Mouse (Mus musculus): Measurements from ENCODE around the gene Slc6a1.

Slc6a1 gene

DNA sequence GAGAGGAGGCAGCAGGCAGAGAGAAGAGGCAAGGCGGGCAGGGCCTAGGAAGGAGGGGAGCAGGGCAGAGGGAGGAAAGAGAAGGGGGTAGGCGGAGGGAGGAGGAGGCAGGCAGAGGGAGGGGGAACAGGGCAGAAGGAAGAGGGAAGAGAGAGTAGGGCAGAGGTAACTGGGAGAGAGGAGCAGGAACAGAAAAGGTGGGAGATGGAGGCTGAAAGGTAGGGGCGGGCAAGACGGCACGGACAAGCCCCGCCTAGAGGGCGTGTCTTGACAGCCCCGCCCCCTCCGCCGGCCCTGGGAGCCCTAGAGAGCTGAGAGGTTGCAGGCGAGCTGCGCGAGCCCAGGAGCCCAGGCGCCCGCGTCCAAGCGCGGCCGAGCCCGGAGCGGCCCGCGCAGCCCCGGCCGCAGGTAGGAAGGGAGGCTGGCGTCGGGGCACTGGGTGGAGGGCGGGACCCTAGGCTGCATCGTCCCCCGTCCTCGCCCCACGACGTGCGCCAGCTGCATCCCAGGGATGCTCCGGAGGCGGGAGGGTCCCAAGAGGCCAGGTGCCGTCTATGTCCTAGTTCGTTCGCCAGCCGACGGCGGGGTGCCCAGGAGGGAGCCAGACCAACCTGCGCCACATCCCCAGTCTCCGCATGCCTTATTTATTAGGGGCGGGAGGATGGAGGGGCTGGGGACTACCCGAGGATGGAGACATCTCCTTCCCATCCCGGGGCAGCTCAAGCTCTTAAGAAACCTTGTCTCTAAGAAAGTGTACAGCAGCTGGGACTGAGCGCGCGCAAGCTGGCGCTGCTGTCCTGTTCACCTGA, at the start of gene Slc6a1:
TSS of gene Slc6a1 (plus strand) at position 167 of the 809 bp plus-strand sequence.
- DNase-seq (ENCODE audit: low spot score in 2 of 2) = peak; percentile 20 to 38

DNA sequence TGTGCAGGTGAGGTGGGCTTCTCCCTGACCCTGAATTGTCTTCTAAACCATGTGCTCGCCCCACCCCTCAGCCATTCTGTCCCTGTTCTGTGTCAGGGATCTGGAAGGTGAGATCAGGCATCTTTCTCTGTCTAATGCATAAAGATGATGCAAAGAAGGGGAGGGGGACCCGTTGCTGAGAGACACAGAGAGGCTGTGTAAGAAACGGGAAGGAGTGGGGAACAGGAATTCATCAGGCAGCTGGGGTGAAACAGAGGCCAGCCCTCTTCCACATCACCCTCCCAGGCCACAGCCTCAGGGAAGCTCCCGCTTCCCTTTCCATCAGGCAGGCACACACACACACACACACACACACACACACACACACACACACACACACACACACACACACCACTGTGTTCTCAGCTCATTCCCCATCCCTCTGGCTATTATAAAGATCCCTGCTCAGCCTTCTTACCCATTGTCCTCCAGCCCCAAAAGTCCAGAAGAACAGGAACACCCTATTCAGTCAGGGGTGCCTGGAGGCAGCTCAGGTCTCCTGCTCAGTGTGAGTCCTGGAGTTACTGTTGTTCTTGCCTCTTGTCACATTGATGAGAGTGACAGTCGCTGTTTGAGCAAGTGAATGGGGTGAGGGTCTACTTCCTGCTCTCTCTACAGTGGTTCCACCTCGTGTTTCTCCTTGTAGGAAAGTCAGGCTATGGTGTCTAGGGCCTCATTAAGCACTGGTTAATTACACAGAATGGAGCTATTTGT, 43.4 kb upstream of the Slc6a1 start:
- DNase-seq (ENCODE audit: low spot score in 2 of 2) = no peak

DNA sequence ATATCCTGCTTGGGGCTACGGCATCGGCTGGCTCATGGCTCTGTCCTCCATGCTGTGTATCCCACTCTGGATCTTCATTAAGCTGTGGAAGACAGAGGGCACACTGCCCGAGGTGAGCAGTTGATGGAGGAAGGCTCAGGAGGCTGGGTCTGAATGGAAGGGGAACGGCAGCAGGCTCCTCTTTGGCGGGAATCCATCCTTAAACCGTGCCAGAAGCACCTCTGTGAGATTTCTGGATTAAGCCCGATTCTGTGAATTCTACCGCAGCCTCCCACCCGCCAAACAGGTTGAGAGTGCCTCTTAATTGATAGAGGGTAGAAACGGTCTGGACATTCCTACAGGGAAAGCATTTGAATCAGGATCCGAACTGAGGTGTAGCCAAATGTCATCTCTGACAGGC, 36.8 kb upstream of the Slc6a1 start:
- DNase-seq (ENCODE audit: low spot score in 2 of 2) = no peak

DNA sequence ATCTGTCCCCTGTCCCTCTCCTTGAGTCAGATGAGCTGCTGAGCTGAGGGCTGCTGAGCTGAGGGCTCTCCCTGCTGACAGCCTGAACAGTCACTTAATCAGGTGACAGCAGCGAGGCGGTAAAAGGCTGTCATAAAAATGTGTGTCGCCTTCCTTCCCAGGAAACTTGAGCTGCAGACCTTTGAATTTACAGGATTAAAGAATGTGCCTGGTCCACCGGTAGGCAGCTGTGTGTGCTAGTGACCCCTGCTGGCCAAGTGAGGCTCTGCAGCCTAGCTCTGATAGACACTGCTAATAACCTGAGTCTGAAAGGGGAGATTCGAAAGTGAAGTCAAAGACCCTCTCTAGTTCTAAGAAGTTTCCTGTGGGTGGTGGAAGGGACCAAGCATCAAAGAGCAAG, 32.1 kb upstream of the Slc6a1 start:
- peak; percentile 26 to 50 for DNase-seq (ENCODE audit: low spot score in 2 of 2)

DNA sequence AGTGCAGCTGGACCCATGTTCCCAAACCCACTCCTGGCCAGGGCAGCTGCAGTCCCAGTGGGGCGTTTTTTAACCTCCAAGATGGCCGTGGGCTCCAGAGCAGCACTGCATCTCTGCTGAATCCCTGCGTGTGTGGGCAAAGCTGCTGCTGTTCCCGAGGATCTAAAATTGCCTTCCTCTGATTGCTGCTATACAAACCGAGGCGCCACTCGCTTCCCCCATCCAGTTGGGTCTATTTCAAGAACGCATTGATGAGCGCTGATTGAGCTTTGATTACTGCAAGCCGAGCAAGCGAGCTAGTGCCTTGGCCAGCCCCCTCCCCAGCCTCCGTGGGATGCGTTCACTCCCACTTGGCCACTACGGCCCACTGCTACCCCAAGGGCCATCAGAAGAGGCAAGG, 27.5 kb upstream of the Slc6a1 start:
- no peak for DNase-seq (ENCODE audit: low spot score in 2 of 2)

DNA sequence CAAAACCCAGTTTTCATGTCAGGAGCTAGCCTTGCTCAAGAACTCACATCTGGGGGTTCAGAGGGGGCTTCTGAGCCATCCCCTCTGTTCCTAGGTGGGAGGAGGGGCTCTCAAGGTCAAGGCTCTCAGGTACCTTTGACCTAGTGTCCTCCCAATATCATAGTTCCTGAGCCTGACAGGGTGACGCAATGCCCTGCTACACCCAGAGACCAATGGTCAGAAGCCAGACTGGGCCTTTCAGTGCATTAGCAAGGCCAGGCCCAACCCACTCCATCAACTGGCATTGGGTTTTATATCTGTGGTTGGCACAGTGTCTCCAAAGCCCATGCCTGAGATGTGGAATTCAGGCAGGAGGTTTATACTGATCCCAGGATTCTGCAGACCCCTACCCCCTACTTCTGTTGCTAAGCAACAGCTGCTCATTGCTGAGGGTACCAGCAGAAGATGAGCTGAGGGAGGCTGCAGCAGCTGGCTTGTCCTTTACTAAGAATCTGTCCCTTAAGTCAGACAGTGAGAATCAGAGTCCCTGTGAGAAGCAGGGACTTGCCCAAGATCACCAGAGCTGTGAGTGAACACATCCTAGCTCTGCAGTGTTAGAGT, 24.6 kb upstream of the Slc6a1 start:
- no peak for DNase-seq (ENCODE audit: low spot score in 2 of 2)

DNA sequence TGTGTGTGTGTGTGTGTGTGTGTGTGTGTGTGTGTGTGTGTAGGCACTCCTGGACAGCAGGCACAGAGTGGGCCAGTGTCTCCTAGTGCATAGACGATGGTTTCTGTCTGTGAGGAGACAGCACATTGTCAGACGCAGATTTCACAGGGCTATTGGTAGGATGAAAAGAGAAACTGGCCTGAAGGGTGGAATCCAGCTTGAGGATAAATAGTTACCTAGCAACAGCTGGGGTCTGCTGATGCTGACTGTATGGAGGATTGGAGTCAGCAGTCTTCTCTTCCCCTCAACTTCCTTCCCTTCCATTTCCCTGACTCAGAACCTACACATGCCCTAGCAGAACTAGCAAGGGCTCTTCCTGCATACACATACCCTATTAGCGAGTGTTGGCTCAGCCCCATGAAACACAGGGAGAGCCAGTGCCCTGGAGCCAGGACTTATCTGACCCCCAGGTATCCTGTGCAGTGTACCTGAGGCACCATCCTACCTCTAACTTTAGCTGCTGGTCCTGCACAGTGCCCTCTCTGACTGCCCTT, 23.7 kb upstream of the Slc6a1 start:
- no peak for DNase-seq (ENCODE audit: low spot score in 2 of 2)

DNA sequence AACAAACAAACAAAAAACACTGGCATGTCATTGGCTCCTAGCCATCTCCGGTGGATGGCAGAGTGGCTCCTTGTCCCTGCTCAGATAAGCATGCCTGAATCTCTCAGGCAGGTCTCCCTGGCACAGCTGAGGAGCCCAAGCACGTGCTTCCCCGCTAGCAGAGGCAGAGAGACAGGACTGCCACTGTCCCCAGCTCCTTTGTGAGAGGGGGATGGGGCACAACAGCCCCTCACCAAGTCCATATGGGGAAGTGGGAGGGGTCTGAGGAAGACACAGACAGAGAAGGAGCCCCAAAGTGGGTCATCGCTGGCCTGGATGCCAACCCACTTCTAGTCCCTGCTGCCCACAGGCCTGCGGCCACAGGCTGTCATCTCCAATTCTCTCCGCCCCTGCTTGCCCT, 20.8 kb upstream of the Slc6a1 start:
- no peak for DNase-seq (ENCODE audit: low spot score in 2 of 2)

DNA sequence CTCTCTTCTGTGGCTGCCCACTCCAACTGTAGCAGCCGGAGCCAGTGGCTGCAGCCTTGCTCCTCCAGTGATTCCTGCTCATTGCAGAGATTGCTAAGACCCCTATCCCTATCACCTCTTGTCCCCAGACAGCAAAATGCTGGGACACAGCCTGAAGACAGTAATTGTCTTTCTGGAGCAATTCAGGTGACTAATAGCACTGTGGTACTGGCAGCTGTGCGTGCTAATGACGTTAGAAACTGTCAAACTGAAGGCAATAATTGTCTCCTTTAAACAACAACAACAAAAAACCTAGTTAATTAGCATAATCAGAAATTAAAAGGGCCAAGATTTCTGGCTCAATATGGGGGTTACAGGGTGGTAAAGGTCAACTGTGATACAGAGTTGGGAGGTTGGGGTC, 18.4 kb upstream of the Slc6a1 start:
- DNase-seq (ENCODE audit: low spot score in 2 of 2) = no peak

DNA sequence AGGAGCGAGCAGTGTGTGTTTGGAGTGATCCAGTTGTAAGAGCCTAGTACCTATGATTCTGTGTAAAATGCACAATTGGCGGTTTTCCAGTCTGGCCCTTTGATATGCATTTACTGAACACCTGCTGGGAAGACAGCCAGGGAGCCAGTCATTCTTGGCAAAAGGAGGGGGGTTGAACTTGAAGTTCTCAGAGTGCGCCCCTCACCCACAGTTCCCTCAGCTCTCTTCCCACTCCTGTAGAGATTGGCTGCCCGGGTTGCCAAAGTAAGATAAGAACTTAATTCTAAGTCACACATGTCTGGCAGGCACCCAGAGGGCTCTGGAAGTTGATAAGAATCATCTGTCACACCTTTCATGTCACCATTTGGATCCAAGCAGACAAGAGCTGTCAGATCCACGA, 18.0 kb upstream of the Slc6a1 start:
- no peak for DNase-seq (ENCODE audit: low spot score in 2 of 2)

DNA sequence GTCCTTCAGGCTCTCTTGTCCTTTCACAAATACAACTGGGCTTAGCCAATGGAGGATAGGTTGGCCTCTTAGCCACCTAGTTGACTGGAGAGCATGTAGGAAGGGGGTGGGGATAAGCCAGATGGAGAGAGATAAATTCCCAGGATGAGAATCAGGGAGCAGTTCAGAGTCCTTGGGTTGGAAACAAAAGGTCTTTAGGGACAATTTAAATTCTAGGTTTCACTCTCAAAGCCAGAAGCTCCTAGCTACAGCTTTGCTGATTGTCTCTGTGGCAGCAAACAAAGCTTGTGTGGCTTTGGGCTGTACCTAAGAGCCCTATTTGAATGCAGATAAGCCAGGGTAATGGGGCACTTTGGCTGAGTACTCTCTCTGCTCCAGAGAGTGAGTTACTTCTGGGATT, 16.2 kb upstream of the Slc6a1 start:
- DNase-seq (ENCODE audit: low spot score in 2 of 2) = no peak

DNA sequence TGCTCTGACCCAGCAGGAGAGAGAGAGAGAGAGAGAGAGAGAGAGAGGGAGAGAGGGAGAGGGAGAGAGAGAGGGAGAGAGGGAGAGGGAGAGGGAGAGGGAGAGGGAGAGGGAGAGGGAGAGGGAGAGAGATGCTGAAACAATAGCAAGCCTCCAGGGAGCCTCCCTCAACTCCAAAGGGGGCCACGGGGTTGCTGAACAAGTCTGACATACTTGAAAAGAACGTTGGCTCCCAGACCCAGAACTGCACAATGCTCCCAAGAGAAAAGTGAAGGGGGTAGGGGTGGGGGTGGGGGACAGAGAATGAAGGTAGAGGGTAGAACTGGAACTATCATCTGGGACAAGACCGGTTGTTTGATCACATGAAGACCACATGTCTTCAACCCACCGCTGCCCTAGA, 14.5 kb upstream of the Slc6a1 start:
- no peak for DNase-seq (ENCODE audit: low spot score in 2 of 2)

DNA sequence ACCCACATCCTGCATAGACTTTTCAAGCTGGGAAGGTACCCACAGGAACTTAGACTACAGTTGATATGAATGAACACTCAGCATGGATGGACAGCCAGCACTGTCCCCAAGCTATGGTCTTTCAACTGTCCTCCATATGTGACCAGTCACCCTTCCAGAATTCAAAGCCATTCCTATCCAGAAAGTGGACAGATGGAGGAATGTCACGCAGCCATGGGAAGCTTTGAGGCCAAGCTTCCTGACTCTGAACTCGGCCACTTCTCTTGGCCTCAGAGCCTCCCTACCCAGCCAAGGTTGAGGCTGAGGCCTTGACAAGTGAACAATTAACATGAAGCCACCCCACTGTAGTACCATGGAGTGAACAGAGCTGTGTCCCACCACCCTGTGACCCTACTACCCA, 12.8 kb upstream of the Slc6a1 start:
- no peak for DNase-seq (ENCODE audit: low spot score in 2 of 2)

DNA sequence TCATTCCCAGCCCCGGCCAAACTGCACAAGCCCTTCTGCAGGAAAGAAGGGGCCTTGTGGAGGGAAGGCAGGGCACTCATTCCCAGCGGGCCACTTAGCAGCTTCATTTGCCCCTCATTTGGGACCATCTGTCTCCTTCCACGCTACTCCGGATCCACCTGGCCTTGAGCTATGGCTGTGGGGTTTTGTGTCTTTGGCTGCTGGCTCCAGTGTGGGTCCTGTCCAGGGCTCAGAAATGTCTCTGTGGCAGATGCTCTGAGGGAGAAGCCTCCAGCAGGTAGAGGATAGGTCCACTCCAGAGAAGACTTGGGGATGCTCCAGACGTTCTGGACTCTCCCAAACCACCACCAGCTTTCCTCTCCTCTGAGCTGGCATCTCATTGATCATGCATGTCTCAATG, 11.6 kb upstream of the Slc6a1 start:
- DNase-seq (ENCODE audit: low spot score in 2 of 2) = no peak

DNA sequence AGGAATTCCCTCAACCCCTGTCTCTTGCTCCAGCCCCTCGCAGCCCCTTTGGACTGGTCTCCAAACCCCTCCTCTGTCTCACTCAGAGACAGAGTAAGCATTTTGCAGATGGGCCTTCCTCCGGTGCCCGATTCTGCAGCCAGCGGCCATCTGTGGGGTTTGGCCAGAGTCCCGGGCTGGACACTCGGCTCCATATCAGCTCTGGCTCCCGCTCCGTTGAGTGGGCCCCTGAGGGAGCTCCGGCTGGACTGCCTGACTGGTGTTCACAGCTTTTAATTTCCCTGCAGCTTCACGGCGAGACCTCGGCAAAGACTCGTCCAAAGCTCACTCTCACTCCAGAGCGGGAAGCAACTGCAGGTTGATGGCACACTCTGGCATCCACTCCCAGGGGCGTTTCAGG, 10.2 kb upstream of the Slc6a1 start:
- peak in 1 of 2 experiments; percentile 17 for DNase-seq (ENCODE audit: low spot score in 2 of 2)

DNA sequence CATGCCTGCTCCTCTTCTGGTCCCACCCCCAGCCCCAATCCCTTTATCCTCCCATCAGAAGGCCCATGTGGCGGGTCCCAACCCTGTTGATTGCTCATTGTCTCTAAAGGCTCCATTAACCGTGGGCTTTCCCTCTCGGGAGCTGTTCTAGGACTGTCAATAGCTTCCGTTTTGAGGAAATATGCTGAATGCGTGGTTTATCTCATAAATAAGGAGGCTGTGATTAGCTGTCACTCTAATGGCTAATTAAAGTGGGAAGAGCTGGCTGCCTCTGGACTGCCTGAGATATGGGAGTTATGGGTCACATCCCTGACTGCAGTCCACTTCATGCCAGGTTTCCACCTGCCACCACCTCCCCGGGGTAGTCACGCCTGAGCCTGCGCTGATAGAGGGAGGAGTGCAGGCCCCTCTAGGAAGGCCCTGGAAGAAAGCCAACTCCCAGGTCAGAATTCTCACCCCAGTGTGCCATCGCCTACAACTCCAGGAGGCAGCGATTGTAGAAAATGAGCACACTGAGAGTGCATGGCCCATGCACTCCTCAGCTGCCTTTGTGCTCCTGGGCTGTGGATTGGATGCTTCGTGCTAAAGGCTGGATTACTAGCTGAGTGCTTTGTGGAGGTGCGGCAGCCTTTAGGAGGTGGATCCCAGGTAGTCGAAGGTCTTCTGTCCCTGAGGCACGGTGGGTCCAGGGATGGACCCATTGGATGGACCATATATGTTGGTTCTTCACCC, 8.3 kb upstream of the Slc6a1 start:
- DNase-seq (ENCODE audit: low spot score in 2 of 2) = no peak

DNA sequence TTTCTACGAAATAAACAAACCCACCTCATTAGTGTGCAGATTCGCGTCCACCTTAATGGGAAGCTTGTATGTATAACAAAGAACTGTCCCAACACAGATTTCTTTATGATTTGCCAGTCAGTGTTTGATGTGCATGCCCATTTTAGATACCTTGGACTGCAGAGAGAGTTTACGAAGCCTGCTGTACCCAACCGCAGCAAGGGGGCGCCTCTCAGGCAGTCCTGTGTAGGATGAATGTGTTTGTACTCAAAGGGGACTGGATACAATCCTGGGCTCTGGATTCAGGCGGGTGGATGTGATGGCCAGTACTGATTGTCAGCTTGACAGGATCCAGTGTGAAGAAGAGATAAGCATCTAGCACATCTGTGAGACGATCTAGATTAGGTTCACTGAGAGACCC, 6.6 kb upstream of the Slc6a1 start:
- no peak for DNase-seq (ENCODE audit: low spot score in 2 of 2)

DNA sequence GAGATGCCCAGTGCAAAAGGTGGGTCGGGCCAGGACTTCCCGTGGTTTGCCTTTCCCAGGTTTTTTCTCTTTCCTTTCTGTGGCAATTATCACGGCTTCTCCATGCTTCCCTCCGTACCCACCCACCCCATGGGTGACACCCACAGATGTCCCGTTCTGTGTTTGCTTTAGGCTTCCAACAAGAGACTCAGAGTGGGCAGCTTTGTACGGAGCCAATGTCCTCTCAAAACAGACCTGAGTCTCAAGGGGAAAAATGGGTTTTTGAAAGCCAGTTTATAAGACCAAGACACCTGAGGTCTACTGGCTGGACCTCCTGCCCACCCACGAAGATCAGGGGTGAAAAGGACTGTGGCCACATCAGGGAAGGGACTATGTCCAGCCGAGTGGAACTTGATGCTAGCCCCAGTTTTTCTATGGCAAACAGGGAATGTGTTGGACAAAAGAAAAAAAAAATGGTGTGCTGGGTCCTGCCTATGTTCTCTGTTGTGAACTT, 889 bp downstream of the Slc6a1 start:
- DNase-seq (ENCODE audit: low spot score in 2 of 2) = no peak

DNA sequence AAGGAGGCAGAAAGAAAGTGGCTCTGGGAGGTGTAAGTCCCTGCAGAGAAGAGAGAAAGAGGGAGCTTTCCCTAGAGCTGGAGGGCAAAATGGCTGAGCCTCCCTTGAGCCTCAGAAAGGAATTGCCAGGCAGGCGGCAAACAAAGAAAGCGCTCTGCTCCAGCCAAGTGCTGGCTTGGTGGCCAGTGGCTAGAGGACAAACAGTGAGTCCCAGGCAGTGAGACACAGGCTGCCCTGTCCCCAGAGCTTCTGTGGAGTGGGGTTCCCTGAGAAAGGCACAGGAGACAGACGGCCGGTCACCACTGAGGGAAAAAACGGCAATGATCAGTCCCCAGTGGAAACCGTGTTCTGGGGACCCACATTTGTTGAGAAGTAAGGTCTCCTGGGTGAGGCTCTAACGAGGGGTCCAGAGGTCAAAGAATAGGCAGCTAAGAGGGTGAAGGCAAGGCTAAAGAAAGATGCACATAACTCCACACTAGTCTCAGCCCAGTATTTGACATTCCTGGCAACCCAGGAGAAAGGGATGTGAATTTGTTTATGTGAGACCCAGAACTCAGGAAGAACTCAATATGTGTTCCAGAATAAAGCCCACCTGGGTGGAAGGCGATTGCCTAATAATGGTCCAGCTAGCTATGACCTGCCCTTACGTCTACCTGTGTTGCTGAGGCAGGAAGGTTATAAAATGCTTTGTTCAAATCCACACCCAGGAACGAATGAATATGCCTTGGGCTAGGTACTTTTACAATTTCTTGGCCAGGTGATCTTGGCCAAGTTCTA, 1.7 kb downstream of the Slc6a1 start:
- no peak for DNase-seq (ENCODE audit: low spot score in 2 of 2)

DNA sequence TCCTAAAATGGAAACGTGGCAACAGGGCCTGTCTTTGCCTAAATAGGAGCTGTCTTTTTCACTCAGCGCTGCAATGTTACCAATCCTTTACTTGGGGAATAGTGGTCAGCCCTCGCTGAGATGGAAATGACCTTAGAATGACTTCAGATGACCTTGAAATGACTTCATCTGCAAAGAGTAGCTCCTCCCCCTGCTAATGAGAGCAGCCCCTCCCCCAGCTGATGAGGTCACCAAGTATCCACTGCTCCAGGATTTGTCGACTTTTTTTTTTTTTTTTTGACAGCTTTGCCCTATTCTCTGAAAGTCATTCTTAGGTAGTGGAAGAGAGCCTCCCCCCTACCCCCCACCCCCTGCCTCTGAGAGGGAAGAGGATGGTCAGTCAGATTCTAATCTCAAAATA, 3.0 kb downstream of the Slc6a1 start:
- DNase-seq (ENCODE audit: low spot score in 2 of 2) = no peak

DNA sequence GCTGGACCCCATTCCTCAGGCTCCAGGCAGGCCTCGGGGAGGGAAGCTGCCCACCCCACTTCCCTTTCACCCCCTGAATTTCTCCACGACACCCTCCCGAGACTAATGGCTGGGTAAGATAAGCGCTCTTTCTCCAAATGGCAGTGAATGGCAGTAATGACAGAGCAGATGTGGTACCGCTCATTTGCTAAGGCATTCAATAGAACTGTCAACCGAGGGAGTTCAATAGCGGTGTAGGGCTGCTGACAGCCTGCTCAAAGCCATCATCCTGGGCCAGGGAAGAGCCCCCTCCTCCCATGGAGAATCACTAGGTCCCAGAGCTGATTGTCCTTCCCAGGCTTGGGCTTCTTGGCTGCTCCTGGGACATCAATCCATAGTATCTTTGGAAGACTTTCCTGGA, 6.7 kb downstream of the Slc6a1 start:
- DNase-seq (ENCODE audit: low spot score in 2 of 2) = no peak
